Mouse (Mus musculus): Measurements from ENCODE around the gene Ascc1. TPM values are rescaled to one million over a fixed set of nuclear protein-coding genes. Genes with fewer than 3 reads are reported as not detected.
"Not testable (repeated sequence)": the region's sequence is repeated elsewhere in the genome, so short reads cannot be mapped to it uniquely, and the experiment has no call there.

The Ascc1 gene
- polyA plus RNA-seq, 1 experiment from 2014 or later: 45.4 TPM

DNA sequence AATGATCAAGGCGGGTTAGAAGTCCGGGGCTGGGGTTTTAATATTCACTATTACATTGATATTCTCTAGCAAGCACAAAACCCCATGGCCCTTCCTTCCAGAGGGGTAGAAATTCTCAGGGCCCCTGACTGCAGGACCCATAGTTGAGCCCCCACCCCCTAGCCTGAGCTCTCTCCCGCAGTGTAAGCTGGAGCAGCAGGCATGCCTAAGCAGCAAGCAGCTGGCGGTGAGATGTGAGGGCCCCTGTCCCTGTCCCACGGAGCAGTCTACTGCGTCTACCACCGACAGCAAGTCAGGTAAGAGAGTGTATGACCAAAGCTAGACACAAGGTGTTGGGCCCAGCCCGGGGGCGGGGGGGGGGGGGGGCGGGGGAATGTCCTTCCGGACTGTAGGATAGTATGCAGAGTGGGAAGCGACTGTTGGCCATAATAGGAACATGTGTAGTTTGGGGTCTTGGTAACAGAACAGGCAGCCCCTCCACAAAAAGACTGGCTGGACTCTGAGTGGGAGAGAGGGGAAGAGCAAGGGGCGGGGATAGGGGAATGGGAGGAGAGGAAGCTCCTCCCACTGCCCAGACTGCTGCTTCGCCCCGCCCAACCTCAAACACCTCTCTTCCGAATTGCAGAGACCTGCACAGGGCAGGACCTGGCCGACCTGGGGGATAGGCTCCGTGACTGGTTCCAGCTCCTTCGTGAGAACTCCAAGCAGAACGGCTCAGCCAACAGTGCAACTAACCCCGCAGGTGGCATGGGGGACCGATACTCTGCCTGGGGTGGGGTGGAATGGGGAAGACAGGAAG, 123.1 kb downstream of the Ascc1 start:
- Histone ChIP-seq H3K9me3 (replicated peaks) (no peaks in the 10 kb centered on the region), H3K4me1 (no peaks in the 10 kb centered on the region), H3K4me2 (no peak overlapping the region), H3K36me3 (peaks cover 78% of the 10 kb centered on the region), H3K27ac (replicated peaks) (no peak overlapping the region), H3K4me3 (replicated peaks) (no peak overlapping the region), H3K27me3 (replicated peaks) (no peaks in the 10 kb centered on the region), H3K9ac (replicated peaks) (no peak overlapping the region)
- 34% methylated on average over 21 of the region's 22 CpGs for WGBS
- ATAC-seq (ENCODE audit: low FRiP score): 0 out of 2 replicates have a peak, but pooled peaks have one; percentile 20

DNA sequence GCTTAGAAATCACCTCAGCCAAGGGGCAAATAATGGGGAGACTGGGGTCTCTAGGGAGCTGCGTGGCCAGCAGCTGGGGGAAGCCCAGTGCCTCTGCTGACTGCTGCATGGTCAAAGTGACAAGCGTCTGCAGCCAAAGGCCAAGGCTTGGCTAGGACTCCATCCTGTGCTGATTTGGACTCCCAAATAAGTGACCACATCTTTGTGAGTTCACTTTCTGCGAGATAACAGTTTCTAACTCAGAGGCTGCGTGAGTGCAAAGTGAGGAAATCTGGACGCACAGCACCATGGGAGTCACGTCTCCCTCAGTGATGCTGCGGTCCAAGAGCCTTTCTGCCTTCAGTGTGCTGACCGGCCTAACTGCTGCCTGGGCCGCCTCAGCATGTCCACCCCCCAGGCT, 125.7 kb downstream of the Ascc1 start:
- Histone ChIP-seq H3K4me1 (no peaks in the 10 kb centered on the region), H3K9ac (replicated peaks) (no peak overlapping the region), H3K9me3 (replicated peaks) (no peaks in the 10 kb centered on the region), H3K27ac (replicated peaks) (no peak overlapping the region), H3K36me3 (peaks cover 73% of the 10 kb centered on the region), H3K4me2 (no peak overlapping the region), H3K4me3 (replicated peaks) (no peak overlapping the region), H3K27me3 (replicated peaks) (no peaks in the 10 kb centered on the region)
- 90% methylated on average over 9 of the region's 9 CpGs for WGBS
- ATAC-seq (ENCODE audit: low FRiP score): no peak

DNA sequence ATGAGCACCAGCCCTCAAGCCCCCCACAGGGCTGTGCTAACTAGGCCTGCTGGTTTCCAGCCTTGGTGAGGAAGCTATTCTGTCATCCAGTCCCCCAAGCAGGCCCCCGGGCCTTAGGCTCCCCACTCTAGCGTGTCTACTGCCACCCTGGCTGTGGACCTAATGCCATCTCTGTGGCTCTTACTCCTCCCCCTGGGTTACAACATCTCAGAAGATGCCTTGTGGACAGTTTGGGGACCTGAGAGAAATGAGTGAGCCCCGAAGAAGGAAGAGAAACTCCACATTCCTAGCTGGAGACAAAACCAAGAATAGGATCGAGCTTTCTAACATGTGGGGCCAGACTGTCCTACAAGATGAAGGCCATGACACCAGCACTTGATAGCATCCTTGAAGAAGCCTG, 127.9 kb downstream of the Ascc1 start:
- H3K27ac ChIP-seq (replicated peaks): no peak overlapping the region
- ATAC-seq (ENCODE audit: low FRiP score): no peak
- no peaks in the 10 kb centered on the region for H3K27me3 ChIP-seq (replicated peaks)
- H3K9ac ChIP-seq (replicated peaks): no peak overlapping the region
- H3K9me3 ChIP-seq (replicated peaks): no peaks in the 10 kb centered on the region
- H3K36me3 ChIP-seq: peaks cover 58% of the 10 kb centered on the region
- no peak overlapping the region for H3K4me2 ChIP-seq
- 0 out of 2 replicates have a peak, but pooled peaks cover 4% of the 10 kb centered on the region for H3K4me1 ChIP-seq
- H3K4me3 ChIP-seq (replicated peaks): no peak overlapping the region
- WGBS: 84% methylated on average over 4 of the region's 4 CpGs

DNA sequence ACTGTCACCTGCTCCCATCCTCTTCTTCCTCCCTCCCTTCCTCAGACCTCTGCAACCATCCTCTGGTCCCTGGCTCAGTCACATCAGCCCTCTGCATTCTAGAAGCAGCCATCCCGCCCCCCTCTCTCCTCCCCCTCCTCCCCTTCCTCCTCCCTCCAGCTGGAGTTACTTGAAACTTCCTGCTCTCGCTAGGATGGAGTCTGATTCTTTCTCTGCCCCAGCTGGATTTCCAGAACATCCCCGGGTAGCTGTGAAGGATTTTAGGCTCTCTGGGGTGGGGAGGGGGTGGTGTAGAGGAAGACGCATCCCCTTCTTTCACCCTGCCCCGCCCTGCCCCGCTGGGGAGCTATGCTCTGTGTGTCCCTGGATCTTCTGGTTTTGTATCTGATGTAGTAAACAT, 130.9 kb downstream of the Ascc1 start:
- WGBS: 46% methylated on average over 6 of the region's 6 CpGs
- no peak for ATAC-seq (ENCODE audit: low FRiP score)
- no peaks in the 10 kb centered on the region for H3K9me3 ChIP-seq (replicated peaks)

DNA sequence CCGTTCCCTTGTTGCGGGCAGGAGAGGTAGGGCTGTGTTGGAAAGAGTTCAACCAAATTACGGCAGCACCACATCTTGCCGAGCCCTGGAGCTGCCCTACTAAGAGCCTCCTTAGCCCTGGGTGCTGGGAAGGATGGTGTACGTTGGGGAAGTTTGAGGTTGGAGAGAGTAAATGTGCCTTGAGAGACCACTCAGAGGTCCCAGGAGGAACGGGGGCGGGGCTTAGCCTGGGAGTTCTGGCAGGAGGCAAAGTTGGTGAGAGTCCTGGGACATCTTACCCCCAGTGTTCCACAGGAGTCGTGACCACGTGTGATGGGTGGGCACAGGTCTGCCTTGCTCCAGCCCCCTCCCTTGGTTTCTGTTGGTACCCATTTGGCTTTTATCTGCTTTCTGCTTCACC, 131.6 kb downstream of the Ascc1 start:
- H3K9ac ChIP-seq (replicated peaks): no peak overlapping the region
- 63% methylated on average over 9 of the region's 9 CpGs for whole genome bisulfite sequencing
- peaks cover 30% of the 10 kb centered on the region for H3K36me3 ChIP-seq
- 0 out of 2 replicates have a peak overlapping the region, but pooled peaks have one; percentile 13 for H3K27ac ChIP-seq (replicated peaks)
- no peak overlapping the region for H3K4me2 ChIP-seq
- H3K27me3 ChIP-seq (replicated peaks): no peaks in the 10 kb centered on the region
- H3K4me3 ChIP-seq (replicated peaks): no peak overlapping the region
- ATAC-seq (ENCODE audit: low FRiP score): no peak
- 0 out of 2 replicates have a peak, but pooled peaks cover 9% of the 10 kb centered on the region for H3K4me1 ChIP-seq
- H3K9me3 ChIP-seq (replicated peaks): no peaks in the 10 kb centered on the region

More for the DNA sequence above, 130.9 kb downstream of the Ascc1 start:
- no peak overlapping the region for H3K9ac ChIP-seq (replicated peaks)
- no peak overlapping the region for H3K4me3 ChIP-seq (replicated peaks)
- H3K27ac ChIP-seq (replicated peaks): no peak overlapping the region
- no peak overlapping the region for H3K4me2 ChIP-seq
- H3K36me3 ChIP-seq: peaks cover 34% of the 10 kb centered on the region
- H3K27me3 ChIP-seq (replicated peaks): no peaks in the 10 kb centered on the region
- 0 out of 2 replicates have a peak, but pooled peaks cover 9% of the 10 kb centered on the region for H3K4me1 ChIP-seq

DNA sequence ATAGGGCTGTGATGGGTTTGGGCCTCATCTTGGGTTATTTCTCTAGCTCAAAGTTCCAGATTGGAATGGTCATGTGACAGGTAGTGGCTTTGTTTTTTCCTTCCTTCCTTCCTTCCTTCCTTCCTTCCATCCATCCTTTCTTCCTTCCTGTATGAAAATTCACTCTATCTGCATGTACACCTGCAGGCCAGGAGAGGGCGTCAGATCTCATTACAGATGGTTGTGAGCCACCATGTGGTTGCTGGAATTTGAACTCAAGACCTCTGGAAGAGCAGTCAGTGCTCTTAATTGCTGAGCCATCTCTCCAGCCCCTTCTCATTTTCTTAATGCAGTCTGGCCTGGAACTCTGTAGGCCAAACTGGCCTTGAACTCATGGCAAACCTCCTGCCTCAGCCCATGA, 133.4 kb downstream of the Ascc1 start:
- not testable (repeated sequence) for H3K9ac ChIP-seq (replicated peaks); H3K27ac ChIP-seq (replicated peaks); H3K9me3 ChIP-seq (replicated peaks); H3K4me2 ChIP-seq; H3K4me1 ChIP-seq; ATAC-seq (ENCODE audit: low FRiP score); H3K4me3 ChIP-seq (replicated peaks); H3K27me3 ChIP-seq (replicated peaks)
- 75% methylated on average over 1 of the region's 1 CpGs for WGBS
- peaks cover 12% of the 10 kb centered on the region for H3K36me3 ChIP-seq

DNA sequence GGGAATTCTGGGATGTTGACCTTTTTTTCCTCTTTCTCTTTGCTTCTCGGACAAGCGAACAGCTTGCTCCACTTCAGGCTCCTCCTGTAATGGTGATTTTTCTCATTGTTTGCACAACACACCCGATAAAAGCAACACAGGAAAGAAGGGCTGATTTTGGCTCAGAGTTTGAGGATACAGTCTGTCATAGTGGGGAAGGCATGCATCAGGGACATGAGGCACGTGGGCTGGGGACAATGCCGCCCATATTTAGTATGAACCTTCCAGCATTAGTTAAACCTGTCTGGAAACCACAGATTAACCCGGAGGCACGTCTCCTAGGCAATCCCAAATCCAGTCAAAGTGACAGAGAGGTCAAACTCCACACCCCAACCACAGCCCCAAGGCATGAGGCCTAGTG, 134.3 kb downstream of the Ascc1 start:
- Histone ChIP-seq H3K4me1 (0 out of 2 replicates have a peak, but pooled peaks cover 9% of the 10 kb centered on the region), H3K9ac (replicated peaks) (no peak overlapping the region), H3K4me2 (no peak overlapping the region), H3K4me3 (replicated peaks) (no peak overlapping the region), H3K9me3 (replicated peaks) (no peaks in the 10 kb centered on the region), H3K27me3 (replicated peaks) (no peaks in the 10 kb centered on the region), H3K27ac (replicated peaks) (peak overlapping the region; percentile 23; the same call in 1 of the 2 replicates), H3K36me3 (peaks cover 4% of the 10 kb centered on the region)
- 86% methylated on average over 7 of the region's 7 CpGs for WGBS
- no peak for ATAC-seq (ENCODE audit: low FRiP score)

DNA sequence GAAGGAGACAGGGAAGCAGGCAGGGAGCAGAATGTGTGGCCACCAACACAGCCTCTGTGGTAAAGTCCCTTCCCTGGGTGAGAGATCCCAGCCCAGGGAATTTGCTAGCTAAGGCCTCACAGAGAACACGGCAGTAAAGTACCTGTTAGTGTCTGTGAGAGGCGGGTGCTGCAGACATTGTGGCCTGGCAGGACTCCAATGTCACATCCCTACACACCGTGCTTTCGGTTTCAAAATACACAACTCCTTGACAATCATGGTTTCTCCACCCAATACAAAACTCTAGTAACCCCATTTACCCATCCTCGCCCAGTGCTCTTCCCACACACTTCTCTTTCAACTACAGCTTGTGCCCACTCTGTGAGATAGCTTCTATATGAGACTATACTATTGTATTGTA, 136.1 kb downstream of the Ascc1 start:
- no peak overlapping the region for H3K4me2 ChIP-seq
- no peaks in the 10 kb centered on the region for H3K9me3 ChIP-seq (replicated peaks)
- no peak for ATAC-seq (ENCODE audit: low FRiP score)
- H3K9ac ChIP-seq (replicated peaks): no peak overlapping the region
- H3K4me3 ChIP-seq (replicated peaks): no peak overlapping the region
- no peak overlapping the region for H3K27ac ChIP-seq (replicated peaks)
- WGBS: 92% methylated on average over 5 of the region's 5 CpGs
- no peaks in the 10 kb centered on the region for H3K27me3 ChIP-seq (replicated peaks)
- no peaks in the 10 kb centered on the region for H3K36me3 ChIP-seq
- H3K4me1 ChIP-seq: 0 out of 2 replicates have a peak, but pooled peaks cover 9% of the 10 kb centered on the region

DNA sequence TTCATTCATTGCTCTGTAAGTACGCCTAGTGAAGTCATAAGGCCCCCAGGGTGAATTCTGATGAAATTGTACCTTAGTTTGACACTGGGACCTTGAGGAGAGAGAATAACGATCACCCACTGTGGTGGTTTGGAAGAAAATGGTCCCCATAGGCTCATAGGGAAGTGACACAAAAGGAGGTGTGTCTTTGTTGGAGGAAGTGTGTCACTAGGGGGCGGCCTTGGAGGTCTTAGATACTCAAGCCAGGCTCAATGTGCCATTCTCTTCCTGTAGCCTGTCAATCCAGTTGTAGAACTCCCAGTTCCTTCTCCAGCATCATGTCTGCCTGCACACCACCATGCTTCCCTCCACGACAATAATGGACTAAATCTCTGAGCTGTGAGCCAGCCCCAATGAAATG, 138.1 kb downstream of the Ascc1 start:
- Histone ChIP-seq H3K27me3 (replicated peaks) (no peaks in the 10 kb centered on the region), H3K4me2 (no peak overlapping the region), H3K4me3 (replicated peaks) (no peak overlapping the region), H3K4me1 (0 out of 2 replicates have a peak, but pooled peaks cover 5% of the 10 kb centered on the region), H3K9ac (replicated peaks) (no peak overlapping the region), H3K9me3 (replicated peaks) (no peaks in the 10 kb centered on the region), H3K36me3 (no peaks in the 10 kb centered on the region), H3K27ac (replicated peaks) (no peak overlapping the region)
- 90% methylated on average over 4 of the region's 4 CpGs for WGBS
- ATAC-seq (ENCODE audit: low FRiP score): no peak

DNA sequence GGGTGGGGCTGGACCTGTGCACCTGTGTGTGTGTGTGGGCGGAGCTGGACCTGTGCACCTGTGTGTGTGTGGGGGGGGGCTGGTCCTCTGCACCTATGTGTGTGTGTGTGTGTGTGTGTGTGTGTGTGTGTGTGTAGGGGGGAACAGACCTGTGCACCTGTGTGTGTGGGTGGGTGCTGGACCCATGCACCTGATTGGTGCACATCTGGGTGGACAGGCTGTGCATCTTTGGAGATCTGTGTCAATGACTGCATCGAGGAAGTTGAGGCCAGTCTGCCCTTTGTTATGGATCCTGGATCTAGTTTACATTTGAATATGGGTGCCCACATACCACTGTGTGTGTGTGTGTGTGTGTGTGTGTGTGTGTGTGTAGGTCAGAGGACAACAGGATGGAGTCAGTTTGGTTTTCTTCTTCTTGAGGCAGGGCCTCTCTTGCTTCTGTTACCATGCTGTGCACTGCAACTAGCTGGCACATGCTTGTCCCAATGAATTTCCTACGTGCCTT, 139.1 kb downstream of the Ascc1 start:
- H3K4me1 ChIP-seq: 0 out of 2 replicates have a peak, but pooled peaks cover under 1% of the 10 kb centered on the region
- WGBS: 83% methylated on average over 3 of the region's 3 CpGs
- no peaks in the 10 kb centered on the region for H3K9me3 ChIP-seq (replicated peaks)
- no peak overlapping the region for H3K9ac ChIP-seq (replicated peaks)
- H3K36me3 ChIP-seq: no peaks in the 10 kb centered on the region
- no peak overlapping the region for H3K4me2 ChIP-seq
- ATAC-seq (ENCODE audit: low FRiP score): no peak
- no peak overlapping the region for H3K27ac ChIP-seq (replicated peaks)
- no peaks in the 10 kb centered on the region for H3K27me3 ChIP-seq (replicated peaks)
- no peak overlapping the region for H3K4me3 ChIP-seq (replicated peaks)

DNA sequence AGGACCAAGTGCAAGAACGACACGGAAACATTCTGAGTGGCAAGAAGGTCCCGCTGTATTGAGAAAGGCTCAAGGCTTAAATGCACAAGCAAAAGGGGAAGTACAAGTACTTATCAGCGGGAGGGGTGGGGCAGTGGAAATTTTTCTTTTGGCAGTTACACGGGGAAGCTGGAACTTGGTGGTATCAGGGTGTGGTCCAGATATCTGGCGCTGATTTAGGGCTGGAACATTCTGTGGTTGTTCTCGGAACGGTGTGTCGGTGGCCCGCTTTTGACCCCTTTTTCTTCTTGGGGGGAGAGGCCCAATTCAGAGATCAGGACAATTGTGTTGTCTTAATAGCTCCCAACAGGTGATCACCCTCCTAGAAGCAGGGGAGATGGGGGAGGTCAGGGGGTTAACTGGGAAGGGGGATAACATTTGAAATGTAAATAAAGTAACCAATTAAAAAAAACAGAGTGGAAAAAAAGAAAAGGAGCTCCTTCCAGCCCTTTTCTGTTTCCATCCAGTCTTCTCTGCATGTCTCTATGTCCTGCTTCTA, 145.0 kb downstream of the Ascc1 start:
- not testable (repeated sequence) for H3K4me3 ChIP-seq (replicated peaks); H3K27me3 ChIP-seq (replicated peaks); ATAC-seq (ENCODE audit: low FRiP score); H3K4me1 ChIP-seq; H3K4me2 ChIP-seq; H3K9me3 ChIP-seq (replicated peaks); H3K9ac ChIP-seq (replicated peaks); H3K36me3 ChIP-seq; H3K27ac ChIP-seq (replicated peaks)
- WGBS: 67% methylated on average over 10 of the region's 10 CpGs

DNA sequence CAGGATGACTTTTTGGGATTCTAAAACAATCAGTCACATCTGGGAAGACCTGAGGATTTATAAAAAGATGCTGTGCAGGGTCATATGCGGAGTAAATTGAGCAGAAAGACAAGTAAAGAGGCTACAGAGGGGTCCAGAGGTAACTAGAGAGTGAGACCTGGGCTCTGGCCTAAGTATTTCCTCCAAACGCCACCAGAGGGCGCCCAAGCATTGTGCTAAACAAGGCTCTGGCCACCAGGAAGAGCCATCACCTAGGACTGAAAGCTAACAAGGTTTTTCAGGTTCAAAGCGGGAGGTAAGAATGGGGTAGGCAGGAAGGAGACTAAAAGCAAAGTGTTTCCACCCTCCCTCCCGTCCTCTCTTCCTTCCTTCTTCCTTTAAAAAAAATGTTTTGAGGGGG, 145.5 kb downstream of the Ascc1 start:
- WGBS: 1% methylated on average over 5 of the region's 5 CpGs
- ATAC-seq (ENCODE audit: low FRiP score): peak; percentile 58
- Histone ChIP-seq H3K9me3 (replicated peaks) (no peaks in the 10 kb centered on the region), H3K4me3 (replicated peaks) (no peak overlapping the region), H3K4me2 (no peak overlapping the region), H3K4me1 (0 out of 2 replicates have a peak, but pooled peaks cover 4% of the 10 kb centered on the region), H3K27ac (replicated peaks) (no peak overlapping the region), H3K9ac (replicated peaks) (no peak overlapping the region), H3K36me3 (no peaks in the 10 kb centered on the region), H3K27me3 (replicated peaks) (no peaks in the 10 kb centered on the region)

Data from neural tube, embryonic 15.5 days (tissue).